Mouse (Mus musculus): ENCODE results near the gene Magea10.

Gene Magea10

DNA sequence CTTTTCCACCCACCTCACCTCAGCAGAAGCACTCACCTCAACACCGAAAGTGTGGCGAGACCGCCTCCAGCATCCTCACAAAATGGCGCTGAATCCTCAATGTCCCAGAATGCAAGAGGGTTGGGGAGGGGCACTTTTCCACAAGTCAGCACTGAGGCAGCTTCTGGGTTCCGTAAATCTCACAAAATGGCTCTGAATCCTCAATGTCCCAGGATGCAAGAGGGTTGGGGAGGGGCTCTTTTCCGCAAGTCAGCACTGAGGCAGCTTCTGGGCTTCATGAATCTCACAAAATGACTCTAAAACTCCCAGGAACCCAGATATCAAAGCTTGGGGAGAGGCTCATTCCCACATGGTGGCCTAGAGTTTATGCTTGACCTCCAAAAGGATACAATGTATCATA is at the start of gene Magea10:
Gene Magea10 (minus strand): TSS at position 101 of the 400 bp plus-strand sequence.
- no peak for DNase-seq

DNA sequence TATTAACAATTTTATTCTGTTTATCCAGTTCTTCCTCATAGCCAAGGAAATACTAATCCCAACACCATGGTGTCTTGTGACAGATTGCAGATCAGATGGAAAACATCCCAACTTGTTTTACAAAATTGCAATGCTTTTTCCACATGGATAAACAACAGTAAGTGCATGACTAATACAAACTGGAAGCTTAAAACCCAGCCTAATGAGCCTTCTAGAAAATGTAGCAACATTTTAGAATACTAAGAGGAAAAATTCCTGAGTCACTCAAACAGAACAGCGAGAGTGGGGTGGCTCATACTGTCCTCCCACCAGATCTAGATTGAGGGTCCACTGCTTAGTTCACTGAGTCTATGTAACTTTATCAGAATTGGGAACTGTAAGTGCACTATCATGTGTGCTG is 4.7 kb downstream of the Magea10 start:
- no peak for DNase-seq

Data from cerebellum, adult 8-10 months (tissue).